18 mouse cellular contexts compared by ENCODE assay signal in the genomic region with DNA sequence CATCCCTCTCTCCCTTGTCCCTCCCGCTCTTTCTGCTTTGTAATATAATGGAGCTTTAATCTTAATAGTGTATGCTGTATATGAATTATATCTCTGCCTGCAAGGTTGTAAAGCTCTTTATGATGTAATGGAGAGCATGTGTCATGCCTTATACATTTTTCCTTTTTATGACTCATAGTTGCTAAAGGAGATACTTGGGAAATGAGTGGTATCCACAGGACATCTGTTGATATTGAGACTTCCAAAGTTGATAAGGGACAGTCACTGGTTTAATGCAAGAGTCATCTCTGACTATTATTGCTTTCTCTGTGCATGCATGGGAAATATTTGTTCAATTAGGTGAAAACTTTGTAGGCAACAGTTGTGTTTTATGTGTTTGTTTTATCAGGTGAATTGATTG.
"Had no signal": no experiment of that assay in that cellular context is flagged by ENCODE, and none has a peak within 500 bp of the region (broad histone marks: within the 10 kb centered on the region; RNA-seq: fewer than 3 reads in every experiment).

No protein-coding gene starts in this region.

- H3K27me3 ChIP-seq: liver, embryonic 13.5 days; liver, embryonic 15.5 days; megakaryocyte, embryonic 14.5 days; midbrain, embryonic 13.5 days; midbrain, embryonic 15.5 days; neural tube, embryonic 13.5 days; neural tube, embryonic 15.5 days had no signal

- H3K4me2 ChIP-seq: liver, embryonic 13.5 days; liver, embryonic 15.5 days; lung, embryonic 14.5 days; midbrain, embryonic 13.5 days; midbrain, embryonic 15.5 days; neural tube, embryonic 13.5 days; neural tube, embryonic 15.5 days had no signal

- H3K27ac ChIP-seq: liver, embryonic 13.5 days; liver, embryonic 15.5 days; macrophage; midbrain, embryonic 13.5 days; midbrain, embryonic 15.5 days; neural tube, embryonic 13.5 days; neural tube, embryonic 15.5 days had no signal

- H3K36me3 ChIP-seq: liver, embryonic 13.5 days; liver, embryonic 15.5 days; midbrain, embryonic 13.5 days; midbrain, embryonic 15.5 days; neural tube, embryonic 13.5 days; neural tube, embryonic 15.5 days had no signal

- H3K9ac ChIP-seq: liver, embryonic 13.5 days; liver, embryonic 15.5 days; liver, postnatal 0 days; lung, embryonic 14.5 days; midbrain, embryonic 13.5 days; midbrain, embryonic 15.5 days; neural tube, embryonic 13.5 days; neural tube, embryonic 15.5 days had no signal

- DNase-seq: liver, embryonic 13.5 days; liver, postnatal 0 days; retina, postnatal 1 day; right cerebral cortex, adult 18-20 months; right cerebral cortex, postnatal 25 days; right cerebral cortex, postnatal 4 days; spleen, adult 18-20 months; thymus, adult 18-20 months; thymus, postnatal 14 days; thymus, postnatal 36 days had no signal

- H3K4me3 ChIP-seq: liver, embryonic 13.5 days; liver, embryonic 15.5 days; megakaryocyte, embryonic 14.5 days; midbrain, embryonic 13.5 days; midbrain, embryonic 15.5 days; neural tube, embryonic 13.5 days; neural tube, embryonic 15.5 days had no signal

- ATAC-seq: liver, postnatal 0 days; midbrain, embryonic 13.5 days; midbrain, embryonic 15.5 days had no signal

- H3K4me1 ChIP-seq: liver, embryonic 13.5 days; liver, embryonic 15.5 days; megakaryocyte, embryonic 14.5 days; midbrain, embryonic 13.5 days; midbrain, embryonic 15.5 days; neural tube, embryonic 13.5 days; neural tube, embryonic 15.5 days had no signal

- H3K9me3 ChIP-seq: liver, embryonic 13.5 days; liver, embryonic 15.5 days; midbrain, embryonic 13.5 days; midbrain, embryonic 15.5 days; neural tube, embryonic 13.5 days; neural tube, embryonic 15.5 days had no signal
